Mouse (Mus musculus) liver, embryonic 12.5 days (tissue): Measurements from ENCODE around the gene Gm10181. TPM values are rescaled to one million over a fixed set of nuclear protein-coding genes. Genes with fewer than 3 reads are reported as not detected.

Experiments used
- ATAC-seq: fragments of 200-750 bp; cut with Nextera tagmentation; 2 replicates; pipeline ENCODE4 v1.8.0; 2017; ENCODE audit warnings: moderate number of reproducible peaks, mild to moderate bottlenecking, moderate library complexity
- H3K27ac ChIP-seq: fragments of 300-500 bp; sonication (generic); 2 replicates; pipeline ENCODE4 v1.5.1; 2016; ENCODE audit warnings: mild to moderate bottlenecking
- H3K27me3 ChIP-seq: fragments of 300-500 bp; sonication (generic); replicated peaks from 2 replicates; pipeline ENCODE4 v1.6.1; 2016; ENCODE audit warnings: mild to moderate bottlenecking, moderate library complexity
- H3K36me3 ChIP-seq: fragments of 300-500 bp; sonication (generic); 2 replicates; pipeline ENCODE4 v1.6.1; 2016; ENCODE audit warnings: mild to moderate bottlenecking, moderate library complexity
- H3K4me1 ChIP-seq: fragments of 300-500 bp; sonication (generic); 2 replicates; pipeline ENCODE4 v1.6.1; 2016
- H3K4me2 ChIP-seq: fragments of 300-500 bp; sonication (generic); 2 replicates; pipeline ENCODE4 v1.6.1; 2016; ENCODE audit warnings: mild to moderate bottlenecking, moderate library complexity
- H3K4me3 ChIP-seq: fragments of 300-500 bp; sonication (generic); 2 replicates; pipeline ENCODE4 v1.5.1; 2016; ENCODE audit warnings: mild to moderate bottlenecking, moderate library complexity
- H3K9ac ChIP-seq: fragments of 300-500 bp; sonication (generic); 2 replicates; pipeline ENCODE4 v1.6.1; 2016; ENCODE audit warnings: mild to moderate bottlenecking, moderate library complexity
- H3K9me3 ChIP-seq: fragments of 300-500 bp; sonication (generic); replicated peaks from 2 replicates; pipeline ENCODE4 v1.6.1; 2016; ENCODE audit warnings: mild to moderate bottlenecking, moderate library complexity
- whole genome bisulfite sequencing: fragments of 180-500 bp; shearing (Covaris S2); methylation state at CpG from one replicate; pipeline ENCODE4 v1.1.7; 2016; ENCODE audit not compliant: insufficient replicate concordance; 5-methylcytosine and 5-hydroxymethylcytosine counted together
- polyA plus RNA-seq: library from polyadenylated mRNA; unstranded; fragments of >200 nt; fragmentation: Nextera tagmentation; extraction: Ambion mirVana; gene quantifications from 2 replicates; pipeline ENCODE4 v1.2.1, GENCODE M21; 2016

Gm10181 gene
- not detected in 2 replicates for polyA plus RNA-seq

- Histone ChIP-seq H3K36me3 (no peaks in the 10 kb centered on the region), H3K4me1 (no peaks in the 10 kb centered on the region), H3K27ac (no peak within 1 kb of the TSS), H3K27me3 (no peaks in the 10 kb centered on the region), H3K9ac (no peak within 1 kb of the TSS), H3K9me3 (no peaks in the 10 kb centered on the region), H3K4me3 (no peak within 1 kb of the TSS), H3K4me2 (no peak within 1 kb of the TSS)
- ATAC-seq: no peak
- WGBS: 52% methylated on average over 2 of the region's 2 CpGs
These were observed at the start of gene Gm10181 for GRCm38 (mm10) chr9:25089122-25089521. Gm10181 (plus strand) TSS chr9:25089422.

DNA sequence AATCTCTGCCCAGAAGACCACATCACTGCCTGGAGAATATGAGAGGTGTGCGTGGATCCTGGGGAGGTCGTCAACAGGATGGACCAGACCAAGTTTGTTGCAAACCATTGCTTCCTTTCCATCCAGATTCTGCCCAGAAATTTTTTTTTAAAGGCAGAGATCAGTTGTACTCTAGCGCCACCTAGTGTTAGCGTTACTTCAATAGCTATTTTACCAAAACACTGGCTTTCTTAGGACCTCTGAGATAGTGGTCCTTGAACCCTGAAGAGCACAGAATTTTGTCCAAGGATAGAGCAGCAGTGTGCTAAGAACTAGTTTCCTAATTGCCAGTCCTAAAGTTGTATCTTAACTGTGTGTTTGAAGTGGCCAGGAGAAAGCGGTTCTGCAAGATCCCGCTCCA, 47.6 kb upstream of the Gm10181 start:
- Histone ChIP-seq H3K4me3 (no peak overlapping the region), H3K4me1 (no peaks in the 10 kb centered on the region), H3K27ac (no peak overlapping the region), H3K4me2 (no peak overlapping the region), H3K27me3 (no peaks in the 10 kb centered on the region), H3K9me3 (no peaks in the 10 kb centered on the region), H3K36me3 (no peaks in the 10 kb centered on the region), H3K9ac (no peak overlapping the region)
- 20% methylated on average over 6 of the region's 6 CpGs for WGBS
- ATAC-seq: no peak

DNA sequence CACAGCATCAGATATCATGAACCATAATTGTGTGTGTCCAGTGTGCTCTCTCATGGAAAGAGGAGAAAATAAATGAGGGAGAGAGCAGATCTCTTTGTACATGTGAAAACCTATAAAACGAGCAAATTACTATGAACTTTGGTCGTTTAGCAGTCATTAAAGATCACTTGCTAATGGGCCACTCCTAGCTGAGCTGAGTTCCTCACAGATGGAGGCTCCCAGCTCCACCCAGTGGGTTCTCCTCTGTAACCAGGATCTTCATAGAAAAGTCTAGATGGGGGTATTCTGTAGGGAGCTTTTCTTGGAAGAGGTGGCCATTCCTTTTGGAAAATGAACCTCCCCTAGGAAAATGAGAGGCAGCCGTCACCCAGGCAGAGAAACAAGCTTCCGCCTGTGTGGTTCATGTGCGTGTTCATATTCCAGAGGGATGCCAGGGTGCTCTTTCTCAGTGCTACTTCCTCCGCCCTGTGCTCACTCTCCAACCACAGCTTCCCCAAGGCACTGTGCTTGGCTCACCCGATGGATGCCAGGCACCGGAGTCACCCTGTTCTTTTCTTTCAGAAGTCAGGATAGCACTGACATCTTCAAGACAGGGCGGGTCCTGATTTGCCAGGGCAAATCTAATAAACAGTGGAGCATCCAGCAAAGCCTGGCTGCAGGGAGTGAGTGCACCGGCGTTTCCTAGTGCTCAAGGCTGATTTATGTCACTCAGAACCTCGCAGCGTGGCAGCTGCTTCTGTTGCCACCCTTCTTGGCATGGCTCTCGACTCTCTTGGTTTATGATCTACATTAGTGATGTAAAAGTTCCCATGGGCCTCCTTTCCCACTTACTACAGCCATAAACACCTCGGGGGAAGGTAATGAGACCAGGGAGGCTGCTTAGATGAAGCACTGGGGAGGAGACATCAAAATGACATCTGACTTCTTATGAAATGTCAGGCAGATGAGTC, 46.8 kb upstream of the Gm10181 start:
- 56% methylated on average over 15 of the region's 15 CpGs for WGBS

DNA sequence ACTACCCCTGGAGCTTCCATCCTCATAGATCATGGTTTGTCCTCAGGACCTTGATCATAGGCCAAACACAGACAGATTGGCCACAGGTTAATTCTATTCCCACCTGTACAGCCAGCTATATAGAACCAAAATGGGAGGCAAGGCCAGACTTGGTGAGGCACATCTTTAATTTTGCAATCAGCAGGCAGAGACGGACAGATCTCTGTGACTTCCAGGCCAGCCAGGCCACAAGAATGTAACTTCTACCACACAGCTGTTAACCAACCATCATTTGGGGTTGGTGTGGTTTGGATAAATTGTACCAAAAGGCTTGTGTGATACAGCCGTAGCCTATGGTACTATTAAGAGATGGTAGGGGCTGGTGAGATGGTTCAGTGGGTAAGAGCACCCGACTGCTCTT, 44.9 kb upstream of the Gm10181 start:
- Histone ChIP-seq H3K4me2 (no peak overlapping the region), H3K27ac (no peak overlapping the region), H3K9me3 (no peaks in the 10 kb centered on the region), H3K36me3 (no peaks in the 10 kb centered on the region), H3K4me3 (no peak overlapping the region), H3K27me3 (no peaks in the 10 kb centered on the region), H3K4me1 (peaks cover 8% of the 10 kb centered on the region; the same call in 1 of the 2 replicates), H3K9ac (no peak overlapping the region)
- no peak for ATAC-seq
- WGBS: 55% methylated on average over 3 of the region's 3 CpGs

More for the DNA sequence above, 46.8 kb upstream of the Gm10181 start:
- Histone ChIP-seq H3K4me3 (no peak overlapping the region), H3K9me3 (no peaks in the 10 kb centered on the region), H3K9ac (no peak overlapping the region), H3K4me2 (no peak overlapping the region), H3K27me3 (no peaks in the 10 kb centered on the region), H3K36me3 (no peaks in the 10 kb centered on the region), H3K27ac (no peak overlapping the region), H3K4me1 (no peaks in the 10 kb centered on the region)
- ATAC-seq: no peak

DNA sequence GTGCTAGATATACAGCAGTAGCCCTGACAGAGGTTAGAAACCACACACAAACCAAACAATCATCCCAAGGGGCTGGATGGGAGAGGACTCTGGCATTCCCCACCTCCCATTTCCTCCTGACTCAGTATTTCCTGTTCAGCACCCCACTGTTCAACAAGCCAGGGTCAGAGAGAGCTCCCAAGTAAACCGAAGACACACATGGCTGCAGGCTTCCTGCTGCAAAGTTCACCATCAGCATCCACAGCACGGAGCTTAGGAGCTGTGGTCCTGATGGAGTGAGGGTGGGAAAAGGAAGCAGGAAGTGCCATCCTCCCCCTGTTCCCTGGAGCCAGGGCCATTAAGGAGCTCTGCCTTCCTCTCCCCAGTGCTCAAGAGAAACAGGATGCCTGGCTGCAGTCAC, 40.9 kb upstream of the Gm10181 start:
- Histone ChIP-seq H3K4me2 (peak overlapping the region; percentile 43), H3K27me3 (no peaks in the 10 kb centered on the region), H3K9ac (peak overlapping the region; percentile 31; the same call in 1 of the 2 replicates), H3K4me1 (peaks cover 8% of the 10 kb centered on the region; the same call in 1 of the 2 replicates), H3K36me3 (no peaks in the 10 kb centered on the region), H3K9me3 (no peaks in the 10 kb centered on the region), H3K4me3 (peak overlapping the region; percentile 13; the same call in 1 of the 2 replicates), H3K27ac (peak overlapping the region; percentile 30; the same call in 1 of the 2 replicates)
- ATAC-seq: peak; percentile 57; the same call in 1 of the 2 replicates
- 18% methylated on average over 2 of the region's 2 CpGs for WGBS

DNA sequence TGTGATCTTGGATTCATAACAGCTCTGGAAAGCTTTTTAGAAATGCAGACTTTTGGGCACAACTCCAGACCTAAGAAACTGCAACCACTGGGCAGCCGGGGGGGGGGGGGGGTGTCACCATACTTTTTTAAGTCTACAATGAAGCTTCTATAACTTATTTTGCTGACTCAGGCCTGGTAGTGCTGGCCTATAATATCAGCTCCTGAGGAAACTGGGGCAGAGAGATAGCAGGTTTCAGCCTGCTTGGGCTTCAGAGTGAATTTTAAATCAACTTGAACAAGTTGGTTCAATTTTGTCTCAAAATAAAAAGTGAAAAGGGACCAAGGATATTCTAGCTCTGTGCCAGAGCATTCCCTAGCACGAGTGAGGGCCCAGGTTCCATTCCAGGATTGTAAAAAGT, 40.3 kb upstream of the Gm10181 start:
- 42% methylated on average over 2 of the region's 2 CpGs for WGBS
- Histone ChIP-seq H3K9ac (0 out of 2 replicates have a peak overlapping the region, but pooled peaks have one; percentile 31), H3K27me3 (no peaks in the 10 kb centered on the region), H3K4me2 (peak overlapping the region; percentile 43; the same call in 1 of the 2 replicates), H3K9me3 (no peaks in the 10 kb centered on the region), H3K36me3 (no peaks in the 10 kb centered on the region), H3K4me1 (peaks cover 8% of the 10 kb centered on the region; the same call in 1 of the 2 replicates), H3K27ac (0 out of 2 replicates have a peak overlapping the region, but pooled peaks have one; percentile 30), H3K4me3 (no peak overlapping the region)
- peak; percentile 35; the same call in 1 of the 2 replicates for ATAC-seq

DNA sequence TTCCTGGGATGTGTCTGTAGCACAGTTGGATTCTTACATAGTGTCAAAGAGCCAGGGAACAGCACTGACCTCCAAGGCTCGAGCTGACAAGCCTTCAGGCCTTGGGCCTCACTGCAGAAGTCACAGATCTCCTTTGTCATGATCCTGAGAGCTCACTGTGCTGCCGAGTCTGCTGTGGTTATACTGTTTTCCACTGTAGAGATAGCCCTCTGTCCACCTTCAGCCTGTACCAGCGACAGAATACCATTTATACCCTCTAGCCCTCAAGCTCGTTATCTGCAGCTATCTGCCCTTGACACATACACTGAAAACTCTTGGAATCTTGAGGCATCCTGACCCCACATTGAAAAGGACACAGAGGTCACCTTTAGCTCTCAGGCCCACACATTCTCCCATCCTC, 37.3 kb upstream of the Gm10181 start:
- Histone ChIP-seq H3K4me2 (no peak overlapping the region), H3K27me3 (no peaks in the 10 kb centered on the region), H3K9ac (no peak overlapping the region), H3K4me1 (peaks cover 8% of the 10 kb centered on the region; the same call in 1 of the 2 replicates), H3K4me3 (no peak overlapping the region), H3K9me3 (no peaks in the 10 kb centered on the region), H3K27ac (no peak overlapping the region), H3K36me3 (no peaks in the 10 kb centered on the region)
- ATAC-seq: no peak
- WGBS: 36% methylated on average over 4 of the region's 4 CpGs

DNA sequence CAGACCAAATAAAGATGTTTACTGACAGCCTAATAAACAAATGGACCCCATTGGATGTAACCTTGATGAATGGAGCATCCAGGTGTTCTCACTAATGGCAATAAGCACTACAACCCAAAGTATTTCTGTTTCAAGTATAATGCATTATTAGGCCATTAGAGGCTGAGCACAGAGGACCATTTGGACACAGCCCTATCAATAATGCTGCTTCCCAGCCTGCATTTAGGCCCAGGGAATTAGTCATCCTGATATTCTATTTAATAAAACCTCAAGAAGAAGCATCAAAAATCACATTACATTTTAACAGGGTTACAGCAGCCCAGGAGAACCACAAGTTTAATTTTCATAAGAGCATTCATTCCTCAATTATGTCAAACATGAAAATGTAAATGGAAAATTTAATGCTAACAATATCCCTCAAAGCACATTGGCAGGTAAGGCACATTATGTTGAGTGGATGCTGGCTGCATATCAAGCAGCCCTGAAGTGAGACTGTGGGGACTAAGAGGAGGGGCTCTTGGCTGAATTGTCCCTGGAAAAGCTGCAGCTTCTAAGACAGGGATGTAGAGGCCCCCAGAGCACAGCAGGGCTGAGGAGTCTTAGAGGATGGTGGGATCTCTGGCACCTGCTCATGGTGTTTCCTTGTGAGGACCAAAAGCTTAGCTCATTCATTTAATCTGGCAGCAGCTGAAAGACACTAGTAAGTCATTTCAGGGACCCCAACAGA, 33.4 kb upstream of the Gm10181 start:
- Histone ChIP-seq H3K9ac (no peak overlapping the region), H3K4me1 (no peaks in the 10 kb centered on the region), H3K4me3 (no peak overlapping the region), H3K27me3 (no peaks in the 10 kb centered on the region), H3K4me2 (no peak overlapping the region), H3K36me3 (no peaks in the 10 kb centered on the region), H3K9me3 (no peaks in the 10 kb centered on the region), H3K27ac (no peak overlapping the region)
- no peak for ATAC-seq

DNA sequence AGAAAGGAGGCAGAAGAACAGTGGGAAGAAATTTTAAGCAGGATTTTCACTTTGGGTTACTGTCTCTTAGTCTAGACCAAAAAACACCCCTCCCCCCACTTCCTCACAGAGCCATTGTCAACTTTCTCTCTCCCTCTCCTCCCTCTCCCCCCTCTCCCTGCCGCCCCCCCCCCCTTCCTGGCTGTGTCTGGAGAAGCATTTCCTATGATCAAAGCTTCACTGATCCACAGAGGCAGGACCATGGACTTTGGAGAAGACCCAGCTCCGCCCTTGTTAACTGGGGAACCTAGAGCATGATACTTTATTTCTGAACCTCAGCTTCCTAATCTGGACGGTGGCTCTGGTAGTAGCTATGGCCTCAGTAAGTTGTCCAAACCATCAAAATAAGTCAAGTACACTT, 30.5 kb upstream of the Gm10181 start:
- Histone ChIP-seq H3K36me3 (no peaks in the 10 kb centered on the region), H3K27me3 (no peaks in the 10 kb centered on the region), H3K9ac (no peak overlapping the region), H3K4me1 (no peaks in the 10 kb centered on the region), H3K9me3 (no peaks in the 10 kb centered on the region), H3K4me3 (no peak overlapping the region), H3K4me2 (no peak overlapping the region), H3K27ac (no peak overlapping the region)
- 24% methylated on average over 3 of the region's 3 CpGs for WGBS
- no peak for ATAC-seq

GRCm38 (mm10) chr9:25072666-25073065, 16.6 kb upstream of the Gm10181 start:
- Histone ChIP-seq H3K4me1 (no peaks in the 10 kb centered on the region), H3K36me3 (no peaks in the 10 kb centered on the region), H3K27me3 (no peaks in the 10 kb centered on the region), H3K27ac (no peak overlapping the region), H3K4me3 (no peak overlapping the region), H3K9ac (no peak overlapping the region), H3K9me3 (no peaks in the 10 kb centered on the region), H3K4me2 (no peak overlapping the region)
- no peak for ATAC-seq
- WGBS: 59% methylated on average over 1 of the region's 1 CpGs

- no peak overlapping the region for H3K4me2 ChIP-seq
- WGBS: 30% methylated on average over 3 of the region's 3 CpGs
- H3K27ac ChIP-seq: no peak overlapping the region
- no peaks in the 10 kb centered on the region for H3K4me1 ChIP-seq
- H3K4me3 ChIP-seq: no peak overlapping the region
- ATAC-seq: no peak
- no peaks in the 10 kb centered on the region for H3K36me3 ChIP-seq
- H3K27me3 ChIP-seq: no peaks in the 10 kb centered on the region
- H3K9me3 ChIP-seq: no peaks in the 10 kb centered on the region
- no peak overlapping the region for H3K9ac ChIP-seq
These were observed 13.2 kb upstream of the Gm10181 start for GRCm38 (mm10) chr9:25075977-25076376.

DNA sequence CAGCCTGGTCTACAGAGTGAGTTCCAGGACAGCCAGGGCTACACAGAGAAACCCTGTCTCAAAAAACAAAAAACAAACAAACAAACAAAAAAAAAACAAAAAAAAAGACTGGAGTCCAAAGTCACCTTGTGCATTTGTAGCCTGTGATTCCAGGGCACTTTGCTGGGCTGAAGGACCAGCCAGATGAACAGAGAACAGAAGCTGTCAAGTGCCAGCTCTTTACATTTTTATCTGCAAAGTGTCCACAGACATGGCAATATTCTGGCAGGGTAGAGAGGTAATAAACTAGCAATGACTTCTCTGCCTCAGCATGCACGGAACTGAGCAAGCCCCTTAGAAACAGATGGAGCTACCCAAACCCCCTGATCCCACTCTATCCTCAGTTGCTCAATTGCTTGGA, 12.7 kb upstream of the Gm10181 start:
- H3K4me3 ChIP-seq: no peak overlapping the region
- no peaks in the 10 kb centered on the region for H3K27me3 ChIP-seq
- no peak overlapping the region for H3K4me2 ChIP-seq
- 65% methylated on average over 1 of the region's 1 CpGs for WGBS
- H3K27ac ChIP-seq: no peak overlapping the region
- no peaks in the 10 kb centered on the region for H3K36me3 ChIP-seq
- H3K9ac ChIP-seq: no peak overlapping the region
- H3K4me1 ChIP-seq: no peaks in the 10 kb centered on the region
- no peaks in the 10 kb centered on the region for H3K9me3 ChIP-seq
- no peak for ATAC-seq
